10 mouse cellular contexts compared by ENCODE assay signal in the genomic region with DNA sequence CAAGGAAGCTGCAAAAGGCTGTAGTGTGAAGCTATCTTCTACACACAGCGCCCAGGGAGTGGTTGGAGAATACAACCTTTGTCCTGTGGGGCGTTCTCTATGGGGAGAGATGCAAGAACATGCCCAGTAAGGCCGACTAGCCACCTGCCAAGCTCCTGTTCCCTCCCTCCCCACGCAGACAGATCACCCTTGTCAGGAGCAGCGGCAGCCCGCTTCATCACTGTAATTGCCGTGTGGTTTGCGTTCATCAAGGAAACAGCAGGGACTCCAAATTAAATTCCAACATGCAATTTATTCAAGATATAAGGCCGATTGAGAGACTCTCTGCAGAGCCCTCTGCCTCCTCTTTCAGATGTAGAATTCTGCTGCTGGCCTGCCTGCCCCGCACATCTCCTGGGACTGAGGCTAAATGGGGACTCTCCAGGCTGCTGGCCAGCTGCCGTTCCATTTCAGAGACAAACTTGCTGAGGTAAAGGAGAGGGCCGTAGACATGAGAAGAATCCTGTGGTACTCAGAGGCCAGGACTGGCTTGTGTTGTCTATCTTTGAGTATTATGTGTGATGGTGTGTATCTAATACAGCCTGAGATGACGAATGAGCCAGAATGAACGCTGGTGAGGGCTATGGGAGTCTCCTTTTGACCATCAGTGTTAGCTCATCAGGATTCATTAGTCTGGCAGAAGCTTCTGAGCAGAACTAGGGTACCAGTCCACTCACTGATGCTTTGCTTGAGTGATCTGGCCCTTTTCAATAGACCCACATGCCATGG. TPM values are rescaled to one million over a fixed set of nuclear protein-coding genes. Genes with fewer than 3 reads are reported as not detected.
DNase-seq lines count a peak whose midpoint lies in the region; ATAC-seq and TF ChIP-seq lines count a peak whose summit lies in the region.
"Had no signal": no experiment of that assay in that cellular context is flagged by ENCODE, and none has a peak within 500 bp of the region (broad histone marks: within the 10 kb centered on the region; RNA-seq: fewer than 3 reads in every experiment).

No protein-coding gene starts in this region.

- H3K79me2 ChIP-seq in liver, adult 2 months (ENCODE audit: control insufficient read depth, insufficient read depth, low read length), result no peaks in the 10 kb centered on the region

- no peak for TF ChIP-seq POLR2A in liver, adult 2 months (IDR thresholded peaks at IDR 0.05; ENCODE audit: extremely low read depth, insufficient read depth, low read length)

- no peaks in the 10 kb centered on the region for H3K9me3 ChIP-seq in embryonic facial prominence, embryonic 14.5 days (ENCODE audit: control insufficient read depth, low read length)
- H3K9me3 ChIP-seq in embryonic facial prominence, embryonic 10.5 days, result no peaks in the 10 kb centered on the region
- no peaks in the 10 kb centered on the region for H3K9me3 ChIP-seq in intestine, embryonic 14.5 days (ENCODE audit: control insufficient read depth, low read length)
- H3K9me3 ChIP-seq in stomach, embryonic 16.5 days (replicated peaks; ENCODE audit: control insufficient read depth, low read length), result no peaks in the 10 kb centered on the region

- no peak overlapping the region for H3K4me3 ChIP-seq in embryonic facial prominence, embryonic 14.5 days (ENCODE audit: low read depth, low read length)
- H3K4me3 ChIP-seq in embryonic facial prominence, embryonic 10.5 days, result no peak overlapping the region
- no peak overlapping the region for H3K4me3 ChIP-seq in liver, adult 2 months (ENCODE audit: insufficient read depth, low read depth, low read length)
- H3K4me3 ChIP-seq in intestine, embryonic 14.5 days (ENCODE audit: low read depth, low read length), result no peak overlapping the region
- no peak overlapping the region for H3K4me3 ChIP-seq in stomach, embryonic 16.5 days (replicated peaks; ENCODE audit: low read length)

- no peak overlapping the region for H3K4me2 ChIP-seq in embryonic facial prominence, embryonic 14.5 days (ENCODE audit: low read depth, low read length)
- H3K4me2 ChIP-seq in intestine, embryonic 14.5 days (ENCODE audit: low read length), result no peak overlapping the region
- H3K4me2 ChIP-seq in stomach, embryonic 16.5 days (ENCODE audit: low read depth, low read length), result no peak overlapping the region

- WGBS in embryonic facial prominence, embryonic 14.5 days, result 57% methylated on average over 14 of the region's 14 CpGs
- WGBS in embryonic facial prominence, embryonic 10.5 days, result 84% methylated on average over 14 of the region's 14 CpGs
- WGBS in liver, adult 2 months, result 91% methylated on average over 14 of the region's 14 CpGs
- 73% methylated on average over 14 of the region's 14 CpGs for WGBS in intestine, embryonic 14.5 days
- 72% methylated on average over 14 of the region's 14 CpGs for WGBS in stomach, embryonic 16.5 days

- no peaks in the 10 kb centered on the region for H3K36me3 ChIP-seq in embryonic facial prominence, embryonic 14.5 days (ENCODE audit: control insufficient read depth, insufficient read depth, low read length)
- H3K36me3 ChIP-seq in embryonic facial prominence, embryonic 10.5 days (replicated peaks), result no peaks in the 10 kb centered on the region
- no peaks in the 10 kb centered on the region for H3K36me3 ChIP-seq in liver, adult 2 months (ENCODE audit: control insufficient read depth, insufficient read depth, low read length)
- no peaks in the 10 kb centered on the region for H3K36me3 ChIP-seq in intestine, embryonic 14.5 days (ENCODE audit: control insufficient read depth, insufficient read depth, low read length)
- no peaks in the 10 kb centered on the region for H3K36me3 ChIP-seq in stomach, embryonic 16.5 days (ENCODE audit: control insufficient read depth, insufficient read depth, low read length)

- ATAC-seq in embryonic facial prominence, embryonic 14.5 days (ENCODE audit: low read depth), result no peak
- ATAC-seq in intestine, embryonic 14.5 days (replicated peaks; ENCODE audit: low FRiP score, low TSS enrichment, low read depth), result peak; percentile 27; the same call in 1 of the 2 replicates
- 0 out of 2 replicates have a peak, but pooled peaks have one; percentile 43 for ATAC-seq in stomach, embryonic 16.5 days (ENCODE audit: insufficient read depth, low FRiP score)
- no peak for ATAC-seq in megakaryocyte progenitor cell, adult 5-6 weeks (replicated peaks; ENCODE audit: poor library complexity)

- 0 out of 2 replicates have a peak, but pooled peaks cover 6% of the 10 kb centered on the region for H3K4me1 ChIP-seq in embryonic facial prominence, embryonic 14.5 days (ENCODE audit: control insufficient read depth, insufficient read depth, low read length)
- H3K4me1 ChIP-seq in embryonic facial prominence, embryonic 10.5 days, result no peaks in the 10 kb centered on the region
- H3K4me1 ChIP-seq in liver, adult 2 months (ENCODE audit: control insufficient read depth, insufficient read depth, low read length), result no peaks in the 10 kb centered on the region
- peaks cover 3% of the 10 kb centered on the region; the same call in 1 of the 2 replicates for H3K4me1 ChIP-seq in intestine, embryonic 14.5 days (replicated peaks; ENCODE audit: control insufficient read depth, insufficient read depth, low read length)
- 0 out of 2 replicates have a peak, but pooled peaks cover 3% of the 10 kb centered on the region for H3K4me1 ChIP-seq in stomach, embryonic 16.5 days (ENCODE audit: control insufficient read depth, insufficient read depth, low read length)

- no peak for TF ChIP-seq CTCF in liver, adult 2 months (IDR thresholded peaks at IDR 0.05; ENCODE audit: low read depth, low read length)

- H3K27ac ChIP-seq in embryonic facial prominence, embryonic 14.5 days (replicated peaks; ENCODE audit: low read depth, low read length), result no peak overlapping the region
- H3K27ac ChIP-seq in embryonic facial prominence, embryonic 10.5 days (replicated peaks), result no peak overlapping the region
- H3K27ac ChIP-seq in liver, adult 2 months (replicated peaks; ENCODE audit: insufficient read depth, low read depth, low read length), result no peak overlapping the region
- H3K27ac ChIP-seq in intestine, embryonic 14.5 days (ENCODE audit: low read depth), result no peak overlapping the region; the same call in 1 of the 2 replicates
- H3K27ac ChIP-seq in stomach, embryonic 16.5 days (ENCODE audit: low read length), result no peak overlapping the region
- H3K27ac ChIP-seq: kidney, postnatal 0 days; liver, embryonic 14.5 days had no signal

- no peaks in the 10 kb centered on the region for H3K27me3 ChIP-seq in embryonic facial prominence, embryonic 14.5 days (replicated peaks; ENCODE audit: control insufficient read depth, insufficient read depth, low read length)
- no peaks in the 10 kb centered on the region for H3K27me3 ChIP-seq in embryonic facial prominence, embryonic 10.5 days (replicated peaks; ENCODE audit: low read depth, poor library complexity, severe bottlenecking)
- no peaks in the 10 kb centered on the region for H3K27me3 ChIP-seq in liver, adult 2 months (ENCODE audit: control insufficient read depth, insufficient read depth, low read length)
- no peaks in the 10 kb centered on the region for H3K27me3 ChIP-seq in intestine, embryonic 14.5 days (replicated peaks; ENCODE audit: control insufficient read depth, insufficient read depth, low read length)
- no peaks in the 10 kb centered on the region for H3K27me3 ChIP-seq in stomach, embryonic 16.5 days (ENCODE audit: control insufficient read depth, insufficient read depth, low read length)

- no peak overlapping the region for H3K9ac ChIP-seq in embryonic facial prominence, embryonic 14.5 days (ENCODE audit: low read depth, low read length)
- H3K9ac ChIP-seq in liver, adult 2 months (ENCODE audit: low read depth, low read length), result no peak overlapping the region
- no peak overlapping the region for H3K9ac ChIP-seq in intestine, embryonic 14.5 days (ENCODE audit: low read length)
- no peak overlapping the region for H3K9ac ChIP-seq in stomach, embryonic 16.5 days (ENCODE audit: low read length)
- H3K9ac ChIP-seq: liver, embryonic 14.5 days had no signal

- DNase-seq in embryonic facial prominence, embryonic 14.5 days (ENCODE audit: low spot score), result peak; percentile 12
- no peak for DNase-seq in embryonic facial prominence, embryonic 10.5 days (ENCODE audit: low spot score)
- peak; percentile 21 for DNase-seq in liver, adult 2 months (ENCODE audit: extremely low read depth, low read depth, low spot score)
- DNase-seq in liver, result no peak
- DNase-seq in intestine, embryonic 14.5 days (ENCODE audit: low spot score), result peak; percentile 54
- DNase-seq in embryo, embryonic 9.5 days (ENCODE audit: extremely low spot score), result no peak

RNA-seq across cellular contexts. Expression of gene Commd9, which starts 46.3 kb away (rescaled TPM):
- polyA plus RNA-seq in embryonic facial prominence, embryonic 14.5 days (2014; fragmentation: Nextera tagmentation; extraction: Ambion mirVana), result 61.7 and 70.2 TPM in 2 replicates
- polyA plus RNA-seq in embryonic facial prominence, embryonic 10.5 days (2016; fragmentation: Nextera tagmentation; extraction: Ambion mirVana), result 60.6 and 61.8 TPM in 2 replicates
- total RNA-seq in liver, adult 2 months (2014; rRNA removed), result 26.6 and 30.7 TPM in 2 replicates
- polyA plus RNA-seq in liver, adult 2 months (2012; rRNA removed), result 44.1 and 44.4 TPM in 2 replicates
- 58.0 and 63.4 TPM in 2 replicates for polyA plus RNA-seq in intestine, embryonic 14.5 days (2014; fragmentation: Nextera tagmentation; extraction: Ambion mirVana)
- 56.4 and 61.1 TPM in 2 replicates for polyA plus RNA-seq in stomach, embryonic 16.5 days (2015; fragmentation: Nextera tagmentation; extraction: Ambion mirVana)
- 11.7 and 17.1 TPM in 2 replicates for total RNA-seq in megakaryocyte progenitor cell, adult 5-6 weeks (2015)
- total RNA-seq in megakaryocyte progenitor cell, adult 5-6 weeks (2017), result 39.8 and 52.0 TPM in 2 replicates

RNA-seq across cellular contexts. Expression of gene Prr5l, which starts 49.5 kb away (rescaled TPM):
- polyA plus RNA-seq in embryonic facial prominence, embryonic 14.5 days (2014; fragmentation: Nextera tagmentation; extraction: Ambion mirVana), result 14.2 and 19.3 TPM in 2 replicates
- 21.5 and 22.8 TPM in 2 replicates for polyA plus RNA-seq in embryonic facial prominence, embryonic 10.5 days (2016; fragmentation: Nextera tagmentation; extraction: Ambion mirVana)
- total RNA-seq in liver, adult 2 months (2014; rRNA removed), result 1.4 and 2.0 TPM in 2 replicates
- 0.72 and 1.0 TPM in 2 replicates for polyA plus RNA-seq in liver, adult 2 months (2012; rRNA removed)
- polyA plus RNA-seq in intestine, embryonic 14.5 days (2014; fragmentation: Nextera tagmentation; extraction: Ambion mirVana), result 11.3 and 13.0 TPM in 2 replicates
- polyA plus RNA-seq in stomach, embryonic 16.5 days (2015; fragmentation: Nextera tagmentation; extraction: Ambion mirVana), result 6.7 and 9.4 TPM in 2 replicates
- 0.27 and 0.35 TPM in 2 replicates for total RNA-seq in megakaryocyte progenitor cell, adult 5-6 weeks (2015)
- 0.17 TPM in 1 of 2 replicates, not detected in the other for total RNA-seq in megakaryocyte progenitor cell, adult 5-6 weeks (2017)

Comparison
In these comparisons a context has a peak if more than half of its experiments do, and no peak if none do; other contexts are left out.
1. DNase-seq: peak in embryonic facial prominence, embryonic 14.5 days (single experiment), liver, adult 2 months (single experiment) and intestine, embryonic 14.5 days (single experiment); none in embryonic facial prominence, embryonic 10.5 days (single experiment), liver (single experiment) and embryo, embryonic 9.5 days (single experiment).
2. ATAC-seq: peak in intestine, embryonic 14.5 days (single experiment) and stomach, embryonic 16.5 days (single experiment); none in embryonic facial prominence, embryonic 14.5 days (single experiment) and megakaryocyte progenitor cell, adult 5-6 weeks (single experiment).